Mouse (Mus musculus): ENCODE measurements at regions not wholly inside any gene's neighbourhood (a gene's known extent, or its start where the extent isn't known, plus 50 kb on each side); places are given as distances from the start of the nearest gene placed in this dataset.

DNA sequence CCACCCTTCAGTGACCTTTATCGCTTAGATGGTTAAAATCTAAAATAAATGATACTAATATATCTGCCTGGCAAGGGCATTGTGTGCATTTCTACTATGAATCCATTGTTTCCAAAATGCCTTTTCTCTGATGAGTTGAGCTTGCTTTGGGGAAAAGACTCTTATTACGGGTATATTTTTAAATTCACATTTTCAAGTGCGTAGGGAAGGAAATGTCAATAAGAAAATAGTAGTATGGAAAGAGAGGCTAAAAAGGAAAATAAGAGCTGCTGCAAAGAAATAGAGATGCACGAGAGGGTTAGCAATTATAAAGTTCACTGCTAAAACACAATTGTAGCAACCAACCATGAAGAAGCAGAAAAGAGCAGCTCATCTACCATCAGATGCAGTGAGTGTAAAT lies 123.8 kb upstream of the Chl1 start:
- no peak for DNase-seq (ENCODE audit: inconsistent age in 2 of 2, low spot score in 1 of 2)

DNA sequence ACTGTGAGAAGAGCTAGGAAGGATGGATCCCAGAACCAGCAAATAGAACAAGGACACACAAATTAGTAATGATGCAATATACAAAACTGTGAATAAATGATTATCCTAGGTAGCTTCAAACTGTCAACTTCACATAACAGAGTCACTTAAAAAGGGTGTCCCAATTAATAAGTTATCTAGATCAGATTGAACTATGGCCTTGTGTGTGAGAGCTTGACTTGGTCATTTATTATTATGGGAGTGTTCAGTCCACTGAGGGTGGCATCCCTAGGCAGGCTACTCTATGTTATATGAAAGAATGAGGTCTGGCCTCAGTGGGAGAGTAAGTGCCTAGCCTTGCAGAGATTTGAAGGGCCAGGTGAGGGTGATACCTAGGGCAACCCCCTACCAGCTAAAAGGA lies 104.4 kb upstream of the Chl1 start:
- DNase-seq (ENCODE audit: inconsistent age in 2 of 2, low spot score in 1 of 2) = no peak

DNA sequence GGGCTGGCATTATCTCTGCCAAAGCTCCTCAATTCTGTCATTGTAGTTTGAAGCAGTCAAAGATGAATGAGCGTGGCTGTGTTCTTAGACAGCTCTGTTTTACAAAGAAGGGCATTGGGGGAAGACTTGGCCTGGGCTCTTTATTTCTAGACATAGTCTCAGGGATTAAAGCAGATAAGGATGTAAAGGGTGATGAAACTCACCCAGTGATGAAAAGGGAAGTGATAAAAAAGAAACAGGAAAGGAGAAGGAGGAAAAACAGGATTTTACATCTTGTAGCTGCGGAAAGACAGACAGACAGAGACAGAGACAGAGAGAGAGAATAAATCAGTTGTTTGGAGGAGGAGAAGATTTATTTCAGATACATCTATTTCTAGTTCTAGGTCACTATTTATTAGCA lies 95.5 kb upstream of the Chl1 start:
- no peak for DNase-seq (ENCODE audit: inconsistent age in 2 of 2, low spot score in 1 of 2)

DNA sequence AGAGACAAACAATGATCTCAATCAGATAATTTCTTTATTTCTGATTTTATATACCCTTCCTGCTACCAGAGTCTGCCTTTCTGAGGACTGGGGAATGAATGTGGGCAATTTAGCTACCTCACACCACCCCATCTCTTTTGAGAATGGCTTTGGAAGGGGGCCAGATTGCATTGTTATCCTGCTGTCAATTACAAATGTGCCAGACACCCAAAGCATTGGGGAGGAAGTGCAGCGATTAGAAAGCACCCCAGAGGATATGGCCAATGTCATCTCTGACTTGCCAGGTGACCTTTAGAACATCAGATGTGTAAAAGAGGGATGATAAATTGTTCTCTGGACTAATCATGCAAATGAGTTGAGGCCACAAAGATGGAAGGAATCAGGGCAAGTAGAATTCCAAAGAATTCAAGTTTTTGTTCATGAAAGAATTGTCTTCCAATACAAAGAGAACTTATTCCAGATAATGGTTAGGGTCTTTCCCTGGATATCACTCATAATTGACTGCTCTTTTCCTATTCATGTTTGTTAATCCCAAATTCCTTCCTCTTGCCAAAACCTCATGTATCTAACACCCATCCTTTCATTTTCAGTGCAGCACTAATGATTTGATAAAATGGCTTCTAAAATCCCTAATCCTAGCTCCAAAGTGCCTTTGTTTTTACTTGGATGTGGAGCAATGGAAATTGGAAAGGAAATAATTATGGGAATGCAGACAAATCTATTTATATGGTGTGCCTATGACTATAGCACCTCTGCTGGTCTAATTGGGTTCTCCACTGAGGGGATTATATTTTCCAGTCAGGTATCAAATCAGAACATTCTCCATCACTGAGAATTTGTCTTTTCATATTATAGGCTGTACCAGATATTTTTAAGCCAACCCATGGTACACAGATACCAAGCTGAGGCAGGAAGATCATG lies 89.1 kb upstream of the Chl1 start:
- DNase-seq (ENCODE audit: inconsistent age in 2 of 2, low spot score in 1 of 2) = no peak

DNA sequence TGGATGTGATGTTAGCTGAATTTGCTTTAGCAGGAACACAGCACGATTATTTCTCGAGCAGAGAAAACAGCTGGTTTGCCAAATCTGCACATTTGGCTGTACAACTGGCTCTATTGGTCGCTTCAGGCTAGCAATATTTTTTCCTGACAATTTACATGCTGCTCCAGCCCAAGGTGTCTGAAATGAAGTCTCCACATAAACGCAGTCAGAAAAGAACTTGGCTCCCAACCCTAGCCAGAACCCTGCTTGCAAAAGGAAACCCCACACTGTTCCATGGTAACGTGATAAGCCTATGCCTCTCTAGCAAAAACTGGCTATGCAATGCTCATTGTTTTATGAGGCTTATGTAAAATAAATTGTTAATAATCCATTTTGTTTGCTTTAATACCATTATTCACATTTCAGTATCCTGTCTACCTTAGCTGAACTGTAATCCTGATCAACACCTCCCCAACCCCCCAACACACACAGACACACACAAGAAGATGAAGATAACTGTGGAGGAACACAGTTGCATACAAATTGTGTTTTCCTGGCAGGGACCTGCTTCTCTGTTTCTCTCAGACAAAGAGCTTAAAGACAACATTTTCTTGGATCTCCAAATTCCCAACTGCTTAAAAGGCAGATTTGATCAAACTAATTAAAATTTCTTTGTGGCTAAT lies 79.3 kb upstream of the Chl1 start:
- no peak for DNase-seq (ENCODE audit: inconsistent age in 2 of 2, low spot score in 1 of 2)

DNA sequence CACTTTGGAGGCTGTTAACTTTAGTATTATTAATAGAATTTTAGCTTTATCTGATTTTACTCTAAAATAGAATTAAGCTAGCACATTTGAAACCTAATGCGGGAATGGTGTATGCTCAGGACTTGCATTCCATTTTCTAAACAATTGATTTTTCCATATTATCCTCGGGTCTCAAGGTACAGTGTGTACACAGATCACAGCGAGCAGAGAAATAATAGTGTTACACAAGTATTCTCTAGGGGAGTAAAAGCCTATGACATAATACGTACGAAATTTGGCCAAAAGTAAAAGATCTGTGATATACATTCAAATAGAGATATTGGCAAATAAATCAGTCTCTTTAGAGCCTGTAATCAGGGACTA lies 78.8 kb upstream of the Chl1 start:
- no peak for DNase-seq (ENCODE audit: inconsistent age in 2 of 2, low spot score in 1 of 2)

Data from adrenal gland, adult (tissue).